Mouse (Mus musculus) neural tube, embryonic 11.5 days (tissue): ENCODE measurements around the gene Hnrnpf. TPM values are rescaled to one million over a fixed set of nuclear protein-coding genes. Genes with fewer than 3 reads are reported as not detected.

Source experiments
- ATAC-seq: fragments of 200-750 bp; cut with Nextera tagmentation; 2 replicates; pipeline ENCODE4 v1.8.0; 2017; ENCODE audit warnings: moderate number of reproducible peaks, mild to moderate bottlenecking, moderate TSS enrichment, moderate library complexity; ENCODE audit not compliant: insufficient read depth, low FRiP score, low TSS enrichment
- DNase-seq: peaks from one replicate; pipeline ENCODE4 v3.0.0-alpha.2; 2015; ENCODE audit warnings: low spot score
- H3K27ac ChIP-seq: fragments of 300-500 bp; sonication (generic); 2 replicates; pipeline ENCODE4 v1.5.1; 2014; ENCODE audit warnings: low read depth, mild to moderate bottlenecking, low read length
- H3K27me3 ChIP-seq: fragments of 300-500 bp; sonication (generic); 2 replicates; pipeline ENCODE4 v1.6.1; 2014; ENCODE audit warnings: mild to moderate bottlenecking, low read length, mixed read lengths; ENCODE audit not compliant: control insufficient read depth, insufficient read depth
- H3K36me3 ChIP-seq: fragments of 300-500 bp; sonication (generic); 2 replicates; pipeline ENCODE4 v1.6.1; 2014; ENCODE audit warnings: mild to moderate bottlenecking, low read length, moderate library complexity, mixed read lengths; ENCODE audit not compliant: control insufficient read depth, insufficient read depth
- H3K4me1 ChIP-seq: fragments of 300-500 bp; sonication (generic); 2 replicates; pipeline ENCODE4 v1.6.1; 2014; ENCODE audit warnings: low read length, mixed read lengths; ENCODE audit not compliant: control insufficient read depth, insufficient read depth
- H3K4me2 ChIP-seq: fragments of 300-500 bp; sonication (generic); 2 replicates; pipeline ENCODE4 v1.6.1; 2014; ENCODE audit warnings: low read depth, mild to moderate bottlenecking, moderate library complexity
- H3K4me3 ChIP-seq: fragments of 300-500 bp; sonication (generic); 2 replicates; pipeline ENCODE4 v1.5.1; 2014; ENCODE audit warnings: low read depth, low read length
- H3K9ac ChIP-seq: fragments of 300-500 bp; sonication (generic); 2 replicates; pipeline ENCODE4 v1.6.1; 2014; ENCODE audit warnings: mild to moderate bottlenecking, low read length
- H3K9me3 ChIP-seq: fragments of 300-500 bp; sonication (generic); 2 replicates; pipeline ENCODE4 v1.6.1; 2016; ENCODE audit warnings: low read length; ENCODE audit not compliant: control insufficient read depth
- WGBS: fragments of 180-500 bp; shearing (Covaris S2); extraction: QIAGEN DNeasy Blood & Tissue Kit; methylation state at CpG from one replicate; pipeline ENCODE4 v1.1.7; 2014; 5-methylcytosine and 5-hydroxymethylcytosine counted together
- polyA plus RNA-seq: library from polyadenylated mRNA; unstranded; fragments of >200 nt; fragmentation: Nextera tagmentation; extraction: Ambion mirVana; gene quantifications from 2 replicates; pipeline ENCODE4 v1.2.1, GENCODE M21; 2014

Hnrnpf gene
- polyA plus RNA-seq, 1 experiment from 2014 or later: 701 TPM

DNA sequence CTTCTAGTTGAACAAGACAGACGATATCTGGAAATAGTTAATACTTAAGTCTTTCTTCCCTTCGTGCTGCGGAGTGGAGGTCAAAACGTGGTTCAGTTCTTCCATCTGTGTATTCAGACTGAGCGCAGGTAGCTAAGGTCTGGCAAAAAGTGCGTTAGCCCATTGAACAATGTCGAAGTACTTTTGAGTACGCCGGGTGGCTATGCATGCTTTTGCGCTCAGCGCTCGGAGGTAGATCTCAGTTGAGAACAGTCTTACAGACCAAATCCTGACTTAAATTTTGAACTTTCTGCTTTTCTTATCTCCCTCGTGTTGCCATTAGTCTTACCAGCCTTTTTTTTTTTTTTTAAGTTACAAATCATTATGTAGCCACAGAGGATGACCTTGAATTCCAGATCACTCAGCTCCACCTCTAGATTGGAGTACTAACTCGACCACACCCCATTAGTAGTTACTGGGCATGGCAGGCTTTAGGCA lies 8.3 kb downstream of the Hnrnpf start:
- Histone ChIP-seq H3K9me3 (no peaks in the 10 kb centered on the region), H3K4me3 (peak overlapping the region; percentile 99), H3K9ac (peak overlapping the region; percentile 95), H3K4me1 (peaks cover 12% of the 10 kb centered on the region), H3K27me3 (no peaks in the 10 kb centered on the region), H3K4me2 (peak overlapping the region; percentile 90), H3K36me3 (no peaks in the 10 kb centered on the region), H3K27ac (0 out of 2 replicates have a peak overlapping the region, but pooled peaks have one; percentile 89)
- peak; percentile 24 for DNase-seq
- no peak for ATAC-seq
- WGBS: under 1% methylated on average over 14 of the region's 14 CpGs

DNA sequence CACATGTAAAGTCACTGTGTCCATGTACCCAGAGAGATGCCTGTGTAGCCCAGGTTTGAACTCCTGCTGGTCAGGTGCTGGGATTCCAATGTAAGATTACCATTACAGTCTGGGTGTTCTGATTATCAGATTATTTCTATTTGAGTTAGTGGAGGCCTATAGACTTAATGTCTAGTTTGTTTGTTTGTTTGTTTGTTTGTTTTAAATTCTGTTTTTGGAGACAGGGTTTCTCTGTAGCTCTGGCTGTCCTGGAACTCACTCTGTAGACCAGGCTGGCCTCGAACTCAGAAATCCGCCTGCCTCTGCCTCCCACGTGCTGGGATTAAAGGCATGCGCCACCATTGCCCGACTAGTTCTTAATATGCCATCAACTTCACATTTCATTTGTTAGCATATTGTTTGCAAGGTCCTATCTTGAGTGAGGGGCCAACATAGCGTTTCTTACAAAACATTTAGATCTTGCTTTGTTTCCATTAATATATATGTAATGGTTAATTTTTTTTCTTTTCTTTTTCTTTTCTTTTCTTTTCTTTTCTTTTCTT lies 10.1 kb downstream of the Hnrnpf start:
- H3K9me3 ChIP-seq: no peaks in the 10 kb centered on the region
- no peak overlapping the region for H3K4me2 ChIP-seq
- H3K27ac ChIP-seq: no peak overlapping the region
- DNase-seq (no peak), ATAC-seq (no peak)
- H3K36me3 ChIP-seq: no peaks in the 10 kb centered on the region
- no peak overlapping the region for H3K4me3 ChIP-seq
- H3K4me1 ChIP-seq: peaks cover 12% of the 10 kb centered on the region
- H3K27me3 ChIP-seq: no peaks in the 10 kb centered on the region
- 84% methylated on average over 6 of the region's 6 CpGs for WGBS
- no peak overlapping the region for H3K9ac ChIP-seq

DNA sequence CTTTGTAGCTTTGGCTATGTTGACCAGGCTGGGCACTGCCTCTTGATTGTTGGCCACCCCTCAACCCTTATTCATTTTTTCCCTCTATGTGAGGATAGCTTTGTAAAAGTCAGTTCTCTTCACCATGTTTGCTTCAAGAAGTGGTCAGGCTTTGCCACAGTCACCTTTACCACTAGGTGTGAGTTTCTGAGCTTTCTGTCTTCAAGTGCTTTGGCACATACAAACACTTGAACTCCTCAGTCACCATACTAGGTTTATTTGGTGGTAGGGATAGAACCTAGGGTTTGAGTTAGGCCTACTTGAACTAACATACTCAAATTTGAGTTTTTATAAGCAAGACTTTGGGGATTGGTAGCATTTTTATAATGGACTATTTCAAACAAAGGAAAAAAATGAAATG lies 14.4 kb downstream of the Hnrnpf start:
- no peaks in the 10 kb centered on the region for H3K36me3 ChIP-seq
- H3K4me1 ChIP-seq: peaks cover 21% of the 10 kb centered on the region; the same call in 1 of the 2 replicates
- H3K27ac ChIP-seq: no peak overlapping the region
- ATAC-seq (no peak), DNase-seq (no peak)
- H3K27me3 ChIP-seq: no peaks in the 10 kb centered on the region
- H3K4me3 ChIP-seq: no peak overlapping the region
- H3K9ac ChIP-seq: no peak overlapping the region
- no peaks in the 10 kb centered on the region for H3K9me3 ChIP-seq
- no peak overlapping the region for H3K4me2 ChIP-seq

DNA sequence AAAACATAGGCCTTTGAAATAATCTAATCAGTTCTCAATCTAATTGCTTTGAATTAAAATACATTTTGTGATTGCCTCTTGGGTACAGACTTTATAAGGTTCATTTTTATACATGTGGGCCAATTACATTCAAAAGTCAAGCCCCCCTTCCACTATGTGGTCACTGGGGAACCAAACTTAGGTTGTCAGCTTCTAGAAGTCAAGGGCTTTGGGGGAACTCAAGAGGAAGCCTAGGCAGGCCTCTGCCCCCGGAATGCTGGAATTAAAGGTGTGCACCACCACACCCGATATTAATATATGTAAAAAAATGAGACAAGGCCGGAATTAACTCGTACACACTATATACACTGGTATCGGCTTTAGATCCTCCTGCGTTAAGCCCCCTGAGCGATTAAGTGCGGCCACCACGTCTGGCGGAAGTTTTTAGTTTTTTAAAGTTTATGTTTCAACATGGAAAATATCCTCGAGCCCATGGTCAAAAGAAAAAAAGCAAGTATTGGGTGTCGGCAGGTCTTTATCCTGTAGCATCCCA lies 16.1 kb downstream of the Hnrnpf start:
- peak overlapping the region; percentile 74; the same call in 1 of the 2 replicates for H3K27ac ChIP-seq
- no peak for DNase-seq
- 1% methylated on average over 12 of the region's 12 CpGs for WGBS

DNA sequence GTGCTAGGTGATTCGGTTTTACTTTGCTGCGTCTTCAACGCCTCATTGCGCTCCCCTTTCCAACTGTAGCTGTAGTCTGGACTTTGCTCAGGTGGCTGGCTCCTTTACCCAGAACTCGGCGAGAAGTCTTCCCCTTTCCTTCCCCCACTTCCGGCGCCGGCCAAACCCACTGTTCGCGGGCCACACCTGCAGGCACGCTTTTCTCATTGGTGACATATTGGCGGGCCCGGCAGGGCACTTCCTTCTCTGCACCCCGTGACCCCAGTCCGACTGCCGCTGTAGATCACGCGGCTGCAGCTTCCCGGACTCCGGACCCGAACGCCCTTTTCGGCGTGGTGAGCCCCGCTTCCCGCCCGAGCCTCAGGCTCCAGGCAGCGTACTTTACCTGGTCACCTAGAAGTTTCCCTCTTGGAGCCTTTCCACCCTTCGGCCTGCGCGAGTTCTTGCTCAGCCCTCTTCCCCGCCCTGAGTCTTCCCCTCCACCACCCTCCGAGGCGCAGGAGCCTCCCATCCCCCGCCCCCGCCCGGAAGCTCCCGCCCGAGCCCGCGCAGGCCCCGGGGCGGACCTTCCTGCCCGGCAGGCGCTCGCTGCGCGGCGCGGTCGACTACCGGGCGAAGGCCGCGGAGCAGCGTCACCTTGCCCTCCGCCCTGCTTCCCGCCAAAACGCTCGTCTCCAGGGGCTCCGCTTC lies 16.8 kb downstream of the Hnrnpf start:
- peak; percentile 91 for ATAC-seq

More for the DNA sequence above, 16.1 kb downstream of the Hnrnpf start:
- Histone ChIP-seq H3K4me3 (peak overlapping the region; percentile 43), H3K9me3 (no peaks in the 10 kb centered on the region), H3K27me3 (no peaks in the 10 kb centered on the region), H3K4me1 (peaks cover 18% of the 10 kb centered on the region; the same call in 1 of the 2 replicates), H3K9ac (peak overlapping the region; percentile 78; the same call in 1 of the 2 replicates), H3K4me2 (peak overlapping the region; percentile 83), H3K36me3 (no peaks in the 10 kb centered on the region)
- ATAC-seq: no peak

GRCm38 (mm10) chr6:117917576-117917975 lies 17.5 kb downstream of the Hnrnpf start:
- ATAC-seq: peak; percentile 68
- no peaks in the 10 kb centered on the region for H3K27me3 ChIP-seq
- 1% methylated on average over 21 of the region's 21 CpGs for WGBS

More for the DNA sequence above, 16.8 kb downstream of the Hnrnpf start:
- Histone ChIP-seq H3K9ac (peak overlapping the region; percentile 78), H3K4me2 (peak overlapping the region; percentile 83), H3K9me3 (no peaks in the 10 kb centered on the region), H3K27ac (peak overlapping the region; percentile 74), H3K4me3 (peak overlapping the region; percentile 43), H3K36me3 (no peaks in the 10 kb centered on the region), H3K27me3 (no peaks in the 10 kb centered on the region), H3K4me1 (peaks cover 18% of the 10 kb centered on the region; the same call in 1 of the 2 replicates)
- under 1% methylated on average over 60 of the region's 62 CpGs for WGBS
- DNase-seq: peak; percentile 88

DNA sequence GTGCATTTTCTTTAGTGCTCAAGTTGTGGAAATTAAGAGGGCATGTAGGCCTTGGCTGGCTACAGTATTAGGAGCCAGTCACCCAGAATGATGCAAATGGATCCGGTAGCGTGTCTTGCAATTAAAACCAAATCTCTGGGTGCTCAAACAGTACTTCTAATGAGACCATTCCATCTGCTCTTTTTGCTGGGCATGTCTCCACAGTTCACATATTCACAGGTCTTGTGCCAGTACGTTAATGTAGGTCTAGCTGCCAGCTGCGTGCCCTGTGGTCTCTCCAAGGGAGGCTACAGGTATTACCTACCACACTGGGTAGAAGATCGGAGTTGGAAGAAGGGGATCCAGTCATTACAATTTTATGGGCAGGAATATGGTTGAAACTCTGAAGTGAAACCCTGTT lies 17.9 kb downstream of the Hnrnpf start:
- WGBS: 36% methylated on average over 5 of the region's 5 CpGs
- H3K9me3 ChIP-seq: no peaks in the 10 kb centered on the region
- no peaks in the 10 kb centered on the region for H3K27me3 ChIP-seq
- H3K4me2 ChIP-seq: peak overlapping the region; percentile 83
- H3K4me1 ChIP-seq: peaks cover 18% of the 10 kb centered on the region; the same call in 1 of the 2 replicates
- no peaks in the 10 kb centered on the region for H3K36me3 ChIP-seq
- no peak overlapping the region; the same call in 1 of the 2 replicates for H3K27ac ChIP-seq
- no peak for ATAC-seq
- H3K4me3 ChIP-seq: peak overlapping the region; percentile 43
- peak overlapping the region; percentile 78 for H3K9ac ChIP-seq
- no peak for DNase-seq

More at GRCm38 (mm10) chr6:117917576-117917975, 17.5 kb downstream of the Hnrnpf start:
- H3K9me3 ChIP-seq: no peaks in the 10 kb centered on the region
- H3K27ac ChIP-seq: peak overlapping the region; percentile 74
- DNase-seq: peak; percentile 70
- peak overlapping the region; percentile 78 for H3K9ac ChIP-seq
- peak overlapping the region; percentile 43 for H3K4me3 ChIP-seq
- peak overlapping the region; percentile 83 for H3K4me2 ChIP-seq
- peaks cover 18% of the 10 kb centered on the region; the same call in 1 of the 2 replicates for H3K4me1 ChIP-seq
- no peaks in the 10 kb centered on the region for H3K36me3 ChIP-seq

GRCm38 (mm10) chr6:117920659-117921640 lies 20.8 kb downstream of the Hnrnpf start:
- Histone ChIP-seq H3K27ac (no peak overlapping the region), H3K4me2 (no peak overlapping the region), H3K9me3 (no peaks in the 10 kb centered on the region), H3K9ac (no peak overlapping the region), H3K4me3 (no peak overlapping the region), H3K4me1 (peaks cover 18% of the 10 kb centered on the region; the same call in 1 of the 2 replicates), H3K27me3 (no peaks in the 10 kb centered on the region), H3K36me3 (no peaks in the 10 kb centered on the region; the same call in 1 of the 2 replicates)
- ATAC-seq (no peak), DNase-seq (peak; percentile 13)
- 83% methylated on average over 3 of the region's 3 CpGs for WGBS
